Mouse (Mus musculus) hindbrain, postnatal 0 days (tissue): Measurements from ENCODE around the gene Prmt1. TPM values are rescaled to one million over a fixed set of nuclear protein-coding genes. Genes with fewer than 3 reads are reported as not detected.

Source experiments
- ATAC-seq: fragments of 200-750 bp; cut with Nextera tagmentation; 2 replicates; pipeline ENCODE4 v1.8.0; 2017; ENCODE audit warnings: mild to moderate bottlenecking, moderate TSS enrichment, moderate library complexity
- DNase-seq: peaks from one replicate; pipeline ENCODE4 v3.0.0-alpha.2; 2015; ENCODE audit warnings: low spot score
- H3K27ac ChIP-seq: fragments of 300-500 bp; sonication (generic); 2 replicates; pipeline ENCODE4 v1.5.1; 2014; ENCODE audit warnings: mild to moderate bottlenecking
- H3K27me3 ChIP-seq: fragments of 300-500 bp; sonication (generic); 2 replicates; pipeline ENCODE4 v1.6.1; 2014; ENCODE audit warnings: low read length, mixed read lengths; ENCODE audit not compliant: insufficient read depth
- H3K36me3 ChIP-seq: fragments of 300-500 bp; sonication (generic); 2 replicates; pipeline ENCODE4 v1.6.1; 2014; ENCODE audit warnings: low read length, mixed read lengths; ENCODE audit not compliant: insufficient read depth
- H3K4me1 ChIP-seq: fragments of 300-500 bp; sonication (generic); 2 replicates; pipeline ENCODE4 v1.6.1; 2014; ENCODE audit warnings: antibody characterized with exemption, low read length, mixed read lengths; ENCODE audit not compliant: insufficient read depth
- H3K4me2 ChIP-seq: fragments of 300-500 bp; sonication (generic); 2 replicates; pipeline ENCODE4 v1.6.1; 2014; ENCODE audit warnings: low read depth, mild to moderate bottlenecking, low read length, moderate library complexity, mixed read lengths
- H3K4me3 ChIP-seq: fragments of 300-500 bp; sonication (generic); 2 replicates; pipeline ENCODE4 v1.5.1; 2014; ENCODE audit warnings: low read length
- H3K9ac ChIP-seq: fragments of 300-500 bp; sonication (generic); replicated peaks from 2 replicates; pipeline ENCODE4 v1.6.1; 2014; ENCODE audit warnings: mild to moderate bottlenecking, low read length, moderate library complexity, mixed read lengths
- H3K9me3 ChIP-seq: fragments of 300-500 bp; sonication (generic); 2 replicates; pipeline ENCODE4 v1.6.1; 2016; ENCODE audit warnings: low read length, mixed read lengths
- CTCF ChIP-seq: IDR thresholded peaks from 2 replicates; pipeline ENCODE4 v1.5.1; 2016; ENCODE audit warnings: antibody characterized with exemption, control low read depth, low read depth
- WGBS: fragments of 180-500 bp; shearing (Covaris S2); extraction: QIAGEN DNeasy Blood & Tissue Kit; methylation state at CpG from one replicate; pipeline ENCODE4 v1.1.7; 2014; 5-methylcytosine and 5-hydroxymethylcytosine counted together
- polyA plus RNA-seq: library from polyadenylated mRNA; unstranded; fragments of >200 nt; fragmentation: Nextera tagmentation; extraction: Ambion mirVana; gene quantifications from 2 replicates; pipeline ENCODE4 v1.2.1, GENCODE M21; 2015
- total RNA-seq: library from RNA; depleted of rRNA; stranded (reverse); fragments of >200 nt; gene quantifications from 2 replicates; pipeline ENCODE4 v1.2.3, GENCODE M21; 2014

Prmt1 gene
- total and polyA plus RNA-seq, 2 experiments from 2014 or later, result 251 to 531 TPM

DNA sequence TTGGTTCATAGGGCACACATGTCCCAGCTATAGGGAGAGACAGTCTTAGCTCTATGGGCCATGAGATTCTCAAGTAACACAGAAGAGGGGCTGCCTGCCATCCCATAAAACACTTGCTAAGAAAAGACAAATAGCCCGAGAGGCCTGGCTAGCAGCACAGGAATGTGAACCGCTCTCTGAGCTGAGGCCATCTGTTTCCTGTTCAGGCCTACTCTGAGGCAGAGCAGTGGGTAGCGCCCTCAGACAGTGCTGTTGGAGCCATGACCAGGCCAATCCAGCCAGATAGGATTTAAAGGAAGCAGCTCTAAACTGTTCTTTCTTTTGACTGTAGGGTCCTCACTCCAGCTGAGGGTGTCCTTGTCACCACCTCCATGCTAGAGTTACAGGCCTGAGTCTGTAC lies 18.2 kb upstream of the Prmt1 start:
- H3K4me2 ChIP-seq, result no peak overlapping the region
- no peak overlapping the region for H3K9ac ChIP-seq
- no peak for ATAC-seq
- DNase-seq, result no peak
- no peak overlapping the region for H3K4me3 ChIP-seq
- peaks cover 75% of the 10 kb centered on the region for H3K36me3 ChIP-seq
- WGBS, result 80% methylated on average over 3 of the region's 3 CpGs
- no peak for TF ChIP-seq CTCF
- H3K27ac ChIP-seq, result no peak overlapping the region
- H3K4me1 ChIP-seq, result no peaks in the 10 kb centered on the region
- H3K9me3 ChIP-seq, result no peaks in the 10 kb centered on the region
- no peaks in the 10 kb centered on the region for H3K27me3 ChIP-seq

DNA sequence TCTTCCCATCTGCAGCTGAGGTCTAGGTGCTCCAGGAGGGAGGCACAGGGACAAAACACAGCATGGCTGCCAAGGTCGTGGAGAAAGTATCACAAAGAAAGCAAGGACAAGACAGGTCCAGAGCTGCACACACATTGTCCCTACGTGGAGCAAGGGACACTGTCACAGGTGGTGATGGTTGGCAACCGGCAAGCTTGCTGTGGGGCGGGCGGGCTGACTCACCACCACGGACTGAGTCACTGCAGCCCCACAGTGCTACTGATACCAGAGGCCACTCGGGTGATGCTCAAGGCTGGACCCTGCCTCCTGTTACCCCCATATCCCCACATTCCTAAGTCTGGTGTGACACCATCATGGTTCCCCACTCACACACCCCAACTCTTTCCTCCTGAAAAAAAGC lies 16.1 kb upstream of the Prmt1 start:
- ATAC-seq, result no peak

DNA sequence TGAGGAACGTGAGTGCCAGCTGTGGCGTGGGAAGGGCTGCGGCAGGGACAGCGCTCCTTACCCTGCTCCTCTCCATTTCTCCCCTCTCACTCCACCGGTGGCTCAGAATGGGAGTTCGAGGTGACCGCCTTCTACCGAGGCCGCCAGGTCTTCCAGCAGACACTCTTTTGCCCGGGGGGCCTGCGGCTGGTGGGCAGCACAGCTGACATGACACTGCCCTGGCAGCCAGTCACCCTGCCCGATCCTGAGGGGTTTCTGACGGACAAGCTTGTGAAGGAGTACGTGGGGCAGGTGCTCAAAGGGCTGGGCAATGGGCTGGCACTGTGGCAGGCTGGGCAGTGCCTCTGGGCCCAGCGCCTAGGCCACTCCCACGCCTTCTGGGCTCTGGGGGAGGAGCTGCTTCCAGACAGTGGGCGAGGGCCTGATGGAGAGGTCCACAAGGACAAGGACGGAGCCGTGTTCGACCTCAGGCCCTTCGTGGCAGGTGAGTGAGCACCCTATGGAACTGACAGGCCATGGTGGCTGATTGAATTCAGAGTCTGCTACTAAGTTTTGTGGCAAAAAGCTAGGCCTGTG lies 14.3 kb upstream of the Prmt1 start:
- H3K9me3 ChIP-seq, result no peaks in the 10 kb centered on the region
- H3K36me3 ChIP-seq, result peaks cover 49% of the 10 kb centered on the region
- whole genome bisulfite sequencing, result 78% methylated on average over 21 of the region's 21 CpGs
- H3K27ac ChIP-seq, result no peak overlapping the region
- DNase-seq (no peak), ATAC-seq (no peak)
- no peak overlapping the region for H3K9ac ChIP-seq
- TF ChIP-seq CTCF, result no peak
- H3K4me3 ChIP-seq, result no peak overlapping the region
- H3K27me3 ChIP-seq, result no peaks in the 10 kb centered on the region
- H3K4me1 ChIP-seq, result peaks cover 5% of the 10 kb centered on the region; the same call in 1 of the 2 replicates
- no peak overlapping the region for H3K4me2 ChIP-seq

More for the DNA sequence above, 16.1 kb upstream of the Prmt1 start:
- H3K4me1 ChIP-seq, result peaks cover 5% of the 10 kb centered on the region; the same call in 1 of the 2 replicates
- H3K4me2 ChIP-seq, result no peak overlapping the region
- peaks cover 67% of the 10 kb centered on the region for H3K36me3 ChIP-seq
- no peak overlapping the region for H3K27ac ChIP-seq
- H3K27me3 ChIP-seq, result no peaks in the 10 kb centered on the region
- TF ChIP-seq CTCF, result no peak
- WGBS, result 87% methylated on average over 7 of the region's 7 CpGs
- no peak for DNase-seq
- no peak overlapping the region for H3K9ac ChIP-seq
- H3K4me3 ChIP-seq, result no peak overlapping the region
- H3K9me3 ChIP-seq, result no peaks in the 10 kb centered on the region

DNA sequence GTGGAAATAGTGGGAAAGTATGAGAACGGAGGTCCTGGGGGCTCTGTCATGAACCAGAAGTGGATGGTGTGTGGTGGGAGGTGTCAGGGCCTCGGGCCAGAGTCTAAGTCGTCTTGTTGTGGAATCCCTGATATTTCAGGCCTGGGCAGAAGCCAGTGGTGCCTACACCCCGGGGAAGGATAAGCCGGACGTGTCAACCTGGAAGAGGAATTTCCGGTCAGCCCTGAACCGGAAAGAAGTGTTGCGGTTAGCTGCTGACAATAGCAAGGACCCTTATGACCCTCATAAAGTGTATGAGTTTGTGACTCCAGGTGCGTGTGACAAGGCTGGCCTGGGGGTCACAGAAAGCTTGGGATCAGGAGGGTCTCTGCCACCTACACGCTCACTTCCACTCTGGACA lies 13.4 kb upstream of the Prmt1 start:
- no peak overlapping the region for H3K4me3 ChIP-seq
- peaks cover 43% of the 10 kb centered on the region for H3K36me3 ChIP-seq
- no peak for DNase-seq
- H3K4me1 ChIP-seq, result peaks cover 5% of the 10 kb centered on the region; the same call in 1 of the 2 replicates
- H3K4me2 ChIP-seq, result no peak overlapping the region
- no peaks in the 10 kb centered on the region for H3K27me3 ChIP-seq
- TF ChIP-seq CTCF, result no peak
- WGBS, result 83% methylated on average over 11 of the region's 11 CpGs
- no peak overlapping the region for H3K9ac ChIP-seq
- ATAC-seq, result no peak
- no peaks in the 10 kb centered on the region for H3K9me3 ChIP-seq
- no peak overlapping the region for H3K27ac ChIP-seq

DNA sequence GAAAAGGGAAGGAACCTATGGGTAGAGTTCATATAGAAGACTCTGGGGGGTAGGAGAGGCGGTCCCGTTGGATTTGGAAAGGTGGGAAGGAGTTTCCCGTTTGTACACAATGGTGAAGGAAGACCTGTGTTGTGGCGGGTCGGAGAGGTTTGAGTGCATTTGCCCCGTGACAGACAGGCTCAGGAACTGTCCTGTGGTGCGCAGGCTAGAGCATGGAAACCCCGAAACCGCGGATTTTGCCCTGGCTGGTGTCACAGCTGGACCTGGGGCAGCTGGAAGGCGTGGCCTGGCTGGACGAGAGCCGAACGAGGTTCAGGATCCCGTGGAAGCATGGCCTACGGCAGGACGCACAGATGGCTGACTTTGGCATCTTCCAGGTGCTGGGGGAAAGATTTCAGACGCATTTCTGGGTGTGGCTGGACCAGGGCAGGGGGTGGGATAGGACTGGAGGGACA lies 12.2 kb upstream of the Prmt1 start, which contains the start of gene Bcl2l12:
Gene Bcl2l12 (minus strand): TSS at position 212 of the 455 bp plus-strand sequence.
- WGBS, result 3% methylated on average over 18 of the region's 18 CpGs
- Histone ChIP-seq H3K4me2 (peak within 1 kb of the TSS; percentile 81), H3K4me3 (peak within 1 kb of the TSS; percentile 50), H3K27me3 (no peaks in the 10 kb centered on the region), H3K27ac (peak within 1 kb of the TSS; percentile 83), H3K9me3 (no peaks in the 10 kb centered on the region), H3K36me3 (peaks cover 32% of the 10 kb centered on the region), H3K4me1 (peaks cover 5% of the 10 kb centered on the region; the same call in 1 of the 2 replicates), H3K9ac (peak within 1 kb of the TSS; percentile 68)
- no peak for TF ChIP-seq CTCF
- peak; percentile 56 for DNase-seq
- no peak for ATAC-seq

DNA sequence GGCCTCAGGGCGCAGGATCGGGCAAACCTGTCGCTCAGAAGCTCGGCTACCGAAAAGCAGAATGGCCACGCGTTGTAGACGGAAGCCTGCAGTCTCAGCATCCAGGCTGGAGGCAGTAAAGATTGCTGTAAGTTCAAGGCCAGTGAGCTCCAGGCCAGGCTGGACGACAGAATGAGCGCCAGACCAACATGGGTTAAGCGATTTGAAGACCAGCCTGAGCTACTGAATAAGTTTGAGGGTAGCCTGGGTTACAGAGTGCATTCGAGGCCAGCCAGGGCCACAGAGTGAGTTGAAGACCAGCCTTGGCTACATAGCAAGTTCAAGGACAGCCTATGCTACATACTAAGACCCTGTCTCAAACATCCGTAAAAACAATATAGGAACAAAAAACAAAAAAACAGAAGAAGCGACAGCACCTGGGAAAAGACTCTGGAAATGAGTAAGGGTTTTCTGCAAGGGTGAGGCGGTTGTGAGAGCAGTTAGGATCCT lies 11.6 kb upstream of the Prmt1 start:
- Histone ChIP-seq H3K4me3 (peak overlapping the region; percentile 50), H3K4me2 (peak overlapping the region; percentile 81), H3K27me3 (no peaks in the 10 kb centered on the region), H3K9ac (peak overlapping the region; percentile 68), H3K4me1 (peaks cover 5% of the 10 kb centered on the region; the same call in 1 of the 2 replicates), H3K36me3 (peaks cover 27% of the 10 kb centered on the region), H3K9me3 (no peaks in the 10 kb centered on the region), H3K27ac (peak overlapping the region; percentile 83)
- WGBS, result 5% methylated on average over 15 of the region's 15 CpGs
- ATAC-seq (no peak), DNase-seq (no peak)
- no peak for TF ChIP-seq CTCF
